Mouse (Mus musculus) liver, postnatal 0 days (tissue): ENCODE measurements around the gene Neurod2.

ENCODE experiments used
- CTCF ChIP-seq: sonication (generic); IDR thresholded peaks from 2 replicates; pipeline ENCODE4 v1.5.1; 2016; ENCODE audit warnings: antibody characterized with exemption, low read depth
- EP300 ChIP-seq: IDR thresholded peaks from 2 replicates; pipeline ENCODE4 v1.6.1; 2016; ENCODE audit warnings: antibody characterized with exemption, low read depth, mild to moderate bottlenecking

GRCm38 (mm10) chr11:98297778-98298177 lies 31.7 kb downstream of the Neurod2 start:
- TF ChIP-seq CTCF (no peak), EP300 (no peak)
